Mouse (Mus musculus) ES-E14 (cell line): ENCODE data around the gene Unk. TPM values are rescaled to one million over a fixed set of nuclear protein-coding genes. Genes with fewer than 3 reads are reported as not detected.

ENCODE experiments used
- DNase-seq: peaks from one replicate; pipeline ENCODE4 v3.0.0-alpha.2; 2013; ENCODE audit warnings: low read depth, low spot score
- H3K27ac ChIP-seq: 2 replicates; pipeline ENCODE4 v1.5.1; 2012; ENCODE audit warnings: low read depth, mild to moderate bottlenecking, low read length, moderate library complexity, mixed read lengths; ENCODE audit not compliant: poor library complexity, insufficient read depth, severe bottlenecking
- H3K36me3 ChIP-seq: 2 replicates; pipeline ENCODE4 v1.6.1; 2012; ENCODE audit warnings: mild to moderate bottlenecking, low read length, moderate library complexity, mixed read lengths; ENCODE audit not compliant: control insufficient read depth, poor library complexity, insufficient read depth, severe bottlenecking
- H3K4me1 ChIP-seq, 2 experiments: fragments of 150-350 bp in 1 of 2; sonication (generic) in 1 of 2; 2 replicates each; pipeline ENCODE4 v1.6.1; 2012; ENCODE audit warnings: low read length in 2 of 2, mild to moderate bottlenecking in 1 of 2, mixed read lengths in 1 of 2; ENCODE audit not compliant: control insufficient read depth in 2 of 2, insufficient read depth in 2 of 2, poor library complexity in 1 of 2
- H3K4me3 ChIP-seq, 2 experiments: fragments of 150-350 bp in 1 of 2; sonication (generic) in 1 of 2; 2 replicates each; pipeline ENCODE4 v1.5.1; 2012; ENCODE audit warnings: low read length in 2 of 2, low read depth in 1 of 2, mild to moderate bottlenecking in 1 of 2, mixed read lengths in 1 of 2; ENCODE audit not compliant: insufficient read depth in 1 of 2, poor library complexity in 1 of 2, severe bottlenecking in 1 of 2
- H3K9ac ChIP-seq: 2 replicates; pipeline ENCODE4 v1.6.1; 2012; ENCODE audit warnings: low read depth, mild to moderate bottlenecking, low read length, mixed read lengths; ENCODE audit not compliant: poor library complexity, insufficient read depth, severe bottlenecking
- H3K9me3 ChIP-seq: fragments of 150-350 bp; sonication (generic); 2 replicates; pipeline ENCODE4 v1.6.1; 2012; ENCODE audit warnings: low read depth, mild to moderate bottlenecking, low read length; ENCODE audit not compliant: control insufficient read depth, insufficient read depth
- CHD2 ChIP-seq: IDR thresholded peaks from 2 replicates; pipeline ENCODE4 v1.6.1; 2014; ENCODE audit warnings: mild to moderate bottlenecking, low read depth, low read length, inconsistent platforms
- HCFC1 ChIP-seq: IDR thresholded peaks from 2 replicates; pipeline ENCODE4 v1.6.1; 2012; ENCODE audit warnings: low read length, inconsistent platforms, borderline replicate concordance; ENCODE audit not compliant: insufficient read depth
- MAFK ChIP-seq: IDR thresholded peaks from 2 replicates; pipeline ENCODE4 v1.6.1; 2014; ENCODE audit warnings: mild to moderate bottlenecking, low read depth, low read length, inconsistent platforms; ENCODE audit not compliant: insufficient read depth
- ZC3H11A ChIP-seq: IDR thresholded peaks from 2 replicates; pipeline ENCODE4 v1.6.1; 2012; ENCODE audit warnings: low read depth, mild to moderate bottlenecking, inconsistent platforms, low read length, borderline replicate concordance
- ZNF384 ChIP-seq: IDR thresholded peaks from 2 replicates; pipeline ENCODE4 v1.6.1; 2012; ENCODE audit warnings: low read depth, low read length, inconsistent platforms
- in situ Hi-C, 2 experiments: fragments of 600-800 bp; cut with MboI; formaldehyde crosslinking; loops; one replicate each; pipeline ENCODE4 v1.15.1; 2025; ENCODE audit warnings: low sequenced_read_pairs in 2 of 2, inconsistent platforms in 1 of 2; ENCODE audit not compliant: unreplicated experiment in 2 of 2
- total RNA-seq: library from RNA; depleted of rRNA; stranded (reverse); fragments of 300-350 nt; gene quantifications from 2 replicates; pipeline ENCODE4 v1.2.3, GENCODE M21; 2012

Gene Unk
- total RNA-seq, 1 experiment: 32.5 TPM

DNA sequence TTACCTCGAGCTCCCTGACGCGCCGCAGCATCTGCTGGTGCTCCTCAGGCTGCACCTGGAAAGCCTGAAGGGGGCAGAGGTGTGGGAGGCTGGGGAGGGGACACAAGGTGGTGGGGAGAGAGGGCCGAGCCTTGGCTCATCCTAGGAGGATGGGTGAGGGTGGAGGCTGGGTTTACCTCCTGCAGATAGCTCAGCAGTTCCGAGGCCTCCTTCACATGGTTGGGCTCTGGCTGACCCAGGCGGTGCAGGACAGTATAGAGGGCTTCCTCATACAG, 46.1 kb downstream of the Unk start:
- TF ChIP-seq ZNF384 (no peak), ZC3H11A (no peak), CHD2 (no peak), MAFK (no peak), HCFC1 (no peak)
- Histone ChIP-seq H3K9me3 (no peaks in the 10 kb centered on the region), H3K4me3 (no peak overlapping the region), H3K9ac (no peak overlapping the region), H3K4me1 (peaks cover 6 to 32% of the 10 kb centered on the region in 2 experiments), H3K27ac (no peak overlapping the region), H3K36me3 (peaks cover 17% of the 10 kb centered on the region; the same call in 1 of the 2 replicates)
- no peak for DNase-seq
- in situ Hi-C loops: no loop called here

DNA sequence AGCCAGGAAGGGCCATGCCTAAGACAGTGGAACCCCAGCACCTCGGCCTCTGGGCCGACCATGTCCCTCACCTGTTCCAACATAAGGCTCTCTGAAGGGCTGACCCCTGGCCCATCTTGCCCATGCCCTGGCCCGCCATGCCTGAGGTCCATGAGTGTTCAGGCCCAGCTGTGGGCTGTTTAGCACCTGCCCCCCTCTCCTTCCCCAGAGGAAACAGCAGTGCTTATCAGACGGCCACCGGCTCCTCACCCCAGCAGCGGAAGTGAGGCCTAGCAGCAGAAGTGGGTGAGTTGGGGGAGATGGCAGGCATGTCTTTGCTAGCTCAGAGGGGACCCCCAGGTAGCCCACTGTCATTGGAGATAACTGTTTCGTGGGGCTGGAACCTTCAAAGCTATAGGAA, 46.7 kb downstream of the Unk start:
- H3K4me1 ChIP-seq: peaks cover 6 to 33% of the 10 kb centered on the region in 2 experiments
- DNase-seq: no peak
- peaks cover 21% of the 10 kb centered on the region for H3K36me3 ChIP-seq
- TF ChIP-seq CHD2: no peak
- TF ChIP-seq HCFC1: no peak
- TF ChIP-seq ZNF384: no peak
- no peak for TF ChIP-seq MAFK
- no peak for TF ChIP-seq ZC3H11A
- no peak overlapping the region for H3K27ac ChIP-seq
- H3K9ac ChIP-seq: no peak overlapping the region
- in situ Hi-C loops: no loop called here
- H3K4me3 ChIP-seq: peak overlapping the region in 1 of 2 experiments; percentile 75; a peak in 1 of 4 replicates
- no peaks in the 10 kb centered on the region for H3K9me3 ChIP-seq

DNA sequence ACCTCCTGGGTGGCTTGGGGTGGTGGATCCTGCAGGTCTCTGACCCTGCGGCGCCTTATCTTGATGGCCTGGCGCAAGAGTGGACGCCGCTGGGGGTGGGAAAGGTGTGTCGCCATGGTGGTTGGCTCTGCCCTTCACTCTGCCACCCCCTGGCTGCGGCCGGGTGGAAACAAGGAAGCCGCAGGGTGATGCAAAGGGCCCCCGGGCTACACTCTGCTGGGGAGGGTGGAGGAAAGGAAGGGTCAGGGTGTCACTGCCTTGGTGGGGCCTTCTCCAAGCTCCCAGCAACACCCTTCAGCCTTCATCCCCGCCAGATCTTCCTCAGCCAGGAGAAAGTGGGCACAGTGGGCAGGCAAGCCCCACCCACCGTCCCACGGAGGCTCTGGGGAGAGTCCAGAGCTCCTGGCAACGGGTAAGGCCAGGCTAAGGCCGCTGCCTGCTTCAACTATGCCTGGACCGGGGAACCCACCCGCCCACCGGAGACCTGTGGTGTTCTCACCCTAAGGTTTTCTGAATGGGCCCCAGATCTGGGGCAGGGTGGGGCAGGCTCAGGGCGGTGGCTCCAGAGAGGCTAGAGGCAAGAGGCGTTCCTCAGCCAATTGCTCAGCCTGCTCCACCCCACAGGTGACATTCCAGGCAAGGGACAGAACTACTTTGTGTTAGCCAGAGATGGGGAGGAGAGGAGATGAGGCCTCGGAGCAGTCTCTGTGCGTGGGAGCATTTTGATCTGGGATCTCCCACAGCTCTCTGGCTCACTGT, 47.5 kb downstream of the Unk start, which contains the start of gene Unc13d:
Gene Unc13d (minus strand): TSS at position 516 of the 759 bp plus-strand sequence.
- DNase-seq: peak; percentile 48
- peak within 1 kb of the TSS; percentile 22 for H3K27ac ChIP-seq
- H3K36me3 ChIP-seq: peaks cover 27% of the 10 kb centered on the region
- H3K4me3 ChIP-seq: peak within 1 kb of the TSS; percentile 57 to 75
- peak within 1 kb of the TSS; percentile 49 for H3K9ac ChIP-seq
- peaks cover 6 to 37% of the 10 kb centered on the region in 2 experiments for H3K4me1 ChIP-seq
- in situ Hi-C loops: no loop called here
- TF ChIP-seq ZC3H11A (no peak), HCFC1 (no peak), ZNF384 (no peak), CHD2 (no peak), MAFK (no peak)
- H3K9me3 ChIP-seq: no peaks in the 10 kb centered on the region

GRCm38 (mm10) chr11:116078221-116078620, 48.1 kb downstream of the Unk start:
- DNase-seq: peak; percentile 59
- Histone ChIP-seq H3K4me3 (peak overlapping the region; percentile 57 to 75), H3K4me1 (peaks cover 6 to 37% of the 10 kb centered on the region in 2 experiments), H3K9ac (peak overlapping the region; percentile 49), H3K9me3 (no peaks in the 10 kb centered on the region), H3K36me3 (peaks cover 30% of the 10 kb centered on the region), H3K27ac (peak overlapping the region; percentile 12)
- TF ChIP-seq HCFC1 (0 out of 2 replicates have a peak, but pooled peaks have one; percentile 25), MAFK (no peak)
- in situ Hi-C loops: no loop called here
